Mouse (Mus musculus): Measurements from ENCODE around the gene Tmem258.

- no peak for TF ChIP-seq CTCF (conservative IDR thresholded peaks at IDR 0.05; ENCODE audit: insufficient read depth, insufficient read length, low read depth, low read length)
- TF ChIP-seq POLR2A (IDR thresholded peaks at IDR 0.05; ENCODE audit: low read depth, low read length), result no peak
Measured at GRCm38 (mm10) chr19:10182142-10182541, 21.7 kb upstream of the Tmem258 start.
